Mouse (Mus musculus): ENCODE measurements around the gene Ccdc167. TPM values are rescaled to one million over a fixed set of nuclear protein-coding genes. Genes with fewer than 3 reads are reported as not detected.

Gene Ccdc167
- polyA plus RNA-seq, 1 experiment from 2014 or later = 15.4 TPM

DNA sequence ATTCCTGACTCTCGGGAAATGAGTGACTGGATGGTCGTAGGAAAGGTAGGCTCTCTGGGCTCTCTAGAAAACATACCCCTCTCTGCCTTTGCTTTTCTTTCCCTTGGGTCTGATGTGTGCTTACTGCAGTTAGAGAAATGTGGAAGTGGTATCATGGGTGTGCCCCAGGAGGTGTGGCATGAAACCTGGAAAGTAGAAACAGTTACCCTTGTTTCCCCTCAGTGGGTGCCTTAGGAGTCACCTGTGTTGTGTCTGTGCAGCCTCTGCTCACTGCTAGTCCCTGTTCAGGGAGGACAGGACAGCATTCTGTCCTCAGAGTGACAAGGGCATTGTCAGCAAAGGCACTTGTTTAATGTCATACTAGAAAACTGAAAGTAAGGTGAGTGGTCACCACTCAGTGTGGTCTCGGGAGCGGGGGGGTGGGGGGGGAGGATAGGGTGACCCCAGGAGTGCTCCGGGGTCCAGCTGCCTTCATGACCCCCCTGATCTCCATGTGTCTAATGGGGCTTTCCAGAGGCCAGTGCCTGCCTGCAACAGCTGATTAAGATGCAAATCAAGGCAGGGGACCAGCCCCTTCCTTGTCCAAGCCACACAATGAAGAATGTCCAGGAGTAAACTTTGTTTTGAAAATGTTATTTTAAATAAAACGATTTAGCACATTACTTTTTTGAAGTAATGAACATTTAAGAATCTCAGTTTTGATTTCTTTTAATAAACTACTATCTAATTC, 37.6 kb downstream of the Ccdc167 start:
- H3K27ac ChIP-seq = no peak overlapping the region
- 87% methylated on average over 6 of the region's 6 CpGs for WGBS
- no peak for ATAC-seq (ENCODE audit: low FRiP score, low read depth)
- H3K4me2 ChIP-seq (replicated peaks) = no peak overlapping the region
- H3K4me3 ChIP-seq = no peak overlapping the region
- H3K4me1 ChIP-seq = peaks cover 5% of the 10 kb centered on the region; the same call in 1 of the 2 replicates
- no peaks in the 10 kb centered on the region for H3K9me3 ChIP-seq
- no peak overlapping the region for H3K9ac ChIP-seq
- H3K27me3 ChIP-seq (replicated peaks) = no peaks in the 10 kb centered on the region
- H3K36me3 ChIP-seq = peaks cover 93% of the 10 kb centered on the region

DNA sequence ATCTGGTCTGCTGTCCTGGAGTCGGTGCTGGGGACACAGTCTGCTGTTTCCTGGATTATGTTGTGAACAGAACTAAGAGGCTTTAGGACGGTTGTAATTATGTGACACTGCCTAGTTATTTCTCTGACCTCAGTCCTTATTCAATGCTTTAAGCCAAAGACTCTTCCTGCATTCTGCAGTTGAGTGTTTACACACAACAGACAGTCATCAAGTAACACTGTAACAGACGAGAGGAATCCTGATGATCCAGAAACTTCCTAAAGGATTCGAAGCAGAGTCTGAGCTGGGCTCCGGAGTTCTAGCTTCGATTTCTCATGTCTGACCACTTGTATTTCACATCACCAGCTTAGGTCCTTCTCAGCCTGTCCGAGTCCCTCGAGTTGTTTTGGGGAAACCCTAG, 38.3 kb downstream of the Ccdc167 start:
- Histone ChIP-seq H3K27ac (no peak overlapping the region), H3K27me3 (replicated peaks) (no peaks in the 10 kb centered on the region), H3K4me1 (peaks cover 5% of the 10 kb centered on the region; the same call in 1 of the 2 replicates), H3K9me3 (no peaks in the 10 kb centered on the region), H3K9ac (no peak overlapping the region), H3K4me3 (no peak overlapping the region), H3K36me3 (peaks cover 93% of the 10 kb centered on the region), H3K4me2 (replicated peaks) (no peak overlapping the region)
- ATAC-seq (ENCODE audit: low FRiP score, low read depth) = no peak
- 92% methylated on average over 8 of the region's 8 CpGs for WGBS

DNA sequence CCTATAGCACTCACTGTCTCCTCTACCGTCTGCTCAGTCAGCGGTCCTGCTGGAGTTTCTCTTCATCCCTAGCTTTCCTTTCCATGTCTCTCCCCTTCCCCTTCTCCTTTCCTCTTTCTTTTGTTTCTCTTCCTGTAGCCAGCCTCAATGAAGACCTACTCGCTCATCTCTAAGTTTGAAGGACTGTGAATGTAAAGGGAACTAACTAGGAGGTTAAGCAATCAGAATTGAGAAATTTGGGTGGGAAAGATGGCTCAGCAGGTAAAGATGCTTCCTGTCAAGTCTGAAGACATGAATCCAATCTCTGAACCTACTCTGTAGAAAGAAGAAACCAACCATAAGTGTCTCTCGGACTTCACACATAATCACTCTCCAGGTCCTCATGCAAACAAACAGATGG, 43.5 kb downstream of the Ccdc167 start:
- H3K27ac ChIP-seq = no peak overlapping the region
- no peak overlapping the region for H3K4me3 ChIP-seq
- no peaks in the 10 kb centered on the region for H3K4me1 ChIP-seq
- H3K9me3 ChIP-seq = no peaks in the 10 kb centered on the region
- 96% methylated on average over 4 of the region's 4 CpGs for WGBS
- H3K27me3 ChIP-seq (replicated peaks) = no peaks in the 10 kb centered on the region
- no peak for ATAC-seq (ENCODE audit: low FRiP score, low read depth)
- no peak overlapping the region for H3K4me2 ChIP-seq (replicated peaks)
- peaks cover 70% of the 10 kb centered on the region for H3K36me3 ChIP-seq
- no peak overlapping the region for H3K9ac ChIP-seq

DNA sequence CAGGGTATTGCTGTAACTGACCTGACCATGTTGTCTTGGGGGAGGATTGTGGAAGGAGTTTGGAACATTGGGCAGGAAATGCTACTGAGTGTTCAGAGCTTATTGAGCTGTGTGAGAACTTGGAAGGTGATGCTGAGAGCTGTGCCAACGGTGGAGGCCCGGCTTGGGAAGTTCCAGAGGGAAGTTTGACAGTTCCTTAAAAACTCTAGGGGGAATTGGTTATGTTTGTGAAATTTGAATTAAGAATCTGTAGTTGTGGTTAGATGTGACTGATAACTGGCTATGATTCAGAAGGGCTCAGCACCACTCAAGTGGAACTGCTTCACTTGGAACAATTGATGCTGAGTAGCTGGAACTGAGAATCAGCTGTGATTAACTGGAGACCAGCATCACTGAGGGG, 45.8 kb downstream of the Ccdc167 start:
- Histone ChIP-seq H3K9ac (no peak overlapping the region), H3K27ac (no peak overlapping the region)
- ATAC-seq (ENCODE audit: low FRiP score, low read depth) = no peak

DNA sequence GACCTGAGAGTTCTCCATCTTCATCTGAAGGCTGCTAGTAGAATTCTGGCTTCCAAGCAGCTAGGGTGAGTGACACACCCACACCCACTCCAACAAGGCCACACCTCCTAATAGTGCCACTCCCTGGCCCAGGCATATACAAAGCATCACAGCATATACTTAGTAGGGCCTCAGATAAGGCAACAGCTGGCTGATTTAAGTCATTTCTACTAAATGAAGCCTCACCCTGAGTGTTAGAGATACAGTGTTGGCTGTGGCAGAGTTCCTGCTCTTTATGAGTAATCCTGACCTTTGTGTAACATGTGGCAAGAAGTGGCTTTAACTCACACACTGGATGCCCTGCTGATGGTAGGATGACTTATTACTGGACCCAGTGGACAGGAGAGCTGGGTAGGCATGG, 46.9 kb downstream of the Ccdc167 start:
- peaks cover 50% of the 10 kb centered on the region for H3K36me3 ChIP-seq

More for the DNA sequence above, 45.8 kb downstream of the Ccdc167 start:
- 91% methylated on average over 2 of the region's 2 CpGs for WGBS
- Histone ChIP-seq H3K9me3 (no peaks in the 10 kb centered on the region), H3K36me3 (peaks cover 58% of the 10 kb centered on the region), H3K4me1 (no peaks in the 10 kb centered on the region), H3K4me3 (no peak overlapping the region), H3K27me3 (replicated peaks) (no peaks in the 10 kb centered on the region), H3K4me2 (replicated peaks) (no peak overlapping the region)

DNA sequence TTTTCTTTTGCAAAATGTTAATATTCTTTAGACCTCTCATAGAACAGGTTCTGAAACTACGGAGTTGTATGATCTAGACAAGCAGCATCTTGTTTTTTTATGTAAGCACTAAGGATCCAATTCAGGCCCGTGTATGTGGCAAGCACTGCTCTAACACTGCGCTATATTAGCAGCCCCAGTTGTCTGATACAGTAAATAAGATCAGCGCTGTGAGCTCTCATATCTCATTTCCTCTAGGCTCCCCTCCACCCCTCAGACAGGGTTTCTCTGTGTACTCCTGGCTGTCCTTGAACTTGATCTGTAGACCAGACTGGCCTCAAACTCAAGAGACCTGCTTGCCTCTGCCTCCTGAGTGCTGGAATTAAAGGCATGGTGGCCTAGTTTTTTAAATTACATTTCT, 47.8 kb downstream of the Ccdc167 start:
- H3K27ac ChIP-seq = no peak overlapping the region
- ATAC-seq (ENCODE audit: low FRiP score, low read depth) = no peak

More for the DNA sequence above, 46.9 kb downstream of the Ccdc167 start:
- no peak for ATAC-seq (ENCODE audit: low FRiP score, low read depth)
- Histone ChIP-seq H3K9me3 (no peaks in the 10 kb centered on the region), H3K4me3 (no peak overlapping the region), H3K4me2 (replicated peaks) (no peak overlapping the region), H3K27ac (no peak overlapping the region), H3K4me1 (no peaks in the 10 kb centered on the region), H3K9ac (no peak overlapping the region), H3K27me3 (replicated peaks) (no peaks in the 10 kb centered on the region)

DNA sequence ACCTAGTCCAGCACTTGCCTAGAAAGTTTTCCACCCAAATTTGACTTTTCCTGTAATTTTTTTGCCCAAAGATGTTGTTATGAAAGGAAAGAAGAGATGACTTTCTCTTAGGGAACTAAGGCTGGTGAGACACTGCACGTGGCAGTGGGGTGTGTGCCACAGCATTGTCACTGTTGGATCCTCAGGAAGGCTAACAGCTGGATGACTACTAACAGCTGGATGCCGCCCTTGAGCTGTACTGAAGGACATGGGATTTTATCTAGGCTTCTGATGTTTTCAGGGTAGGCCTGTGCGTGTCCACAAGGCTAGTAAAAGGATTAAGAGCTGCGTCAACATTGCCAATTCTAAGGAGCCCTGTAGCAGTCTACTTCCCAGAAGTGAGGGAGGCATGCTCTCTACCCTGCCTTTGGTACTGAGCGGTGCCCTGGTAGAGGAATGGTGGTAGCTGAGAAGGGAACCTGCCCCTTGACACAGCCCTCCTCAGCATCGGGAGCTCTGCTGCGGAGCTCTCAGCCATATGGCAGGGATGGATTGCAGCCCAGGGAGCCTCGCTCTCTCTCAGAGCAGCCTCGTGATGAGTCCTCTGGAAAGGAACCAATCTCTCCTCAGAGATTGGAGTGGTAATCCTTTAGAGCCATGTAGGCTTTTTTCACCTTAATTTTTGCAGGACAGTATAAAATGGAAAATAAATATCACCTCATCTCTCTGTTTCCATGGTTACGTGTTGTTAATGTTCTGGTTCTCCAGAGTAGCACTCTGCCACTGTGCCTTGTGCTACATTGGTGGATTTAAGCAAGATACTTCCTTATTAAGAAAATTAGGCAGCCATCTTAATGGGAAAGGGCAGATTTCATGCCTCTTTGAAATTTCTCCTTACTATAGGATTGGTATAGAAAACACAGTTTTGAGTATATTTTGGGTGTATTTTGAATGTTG, 48.5 kb downstream of the Ccdc167 start:
- peaks cover 46% of the 10 kb centered on the region for H3K36me3 ChIP-seq
- no peak overlapping the region for H3K27ac ChIP-seq
- H3K9me3 ChIP-seq = no peaks in the 10 kb centered on the region
- H3K4me3 ChIP-seq = no peak overlapping the region
- 79% methylated on average over 10 of the region's 10 CpGs for WGBS
- H3K4me1 ChIP-seq = no peaks in the 10 kb centered on the region
- ATAC-seq (ENCODE audit: low FRiP score, low read depth) = no peak
- H3K9ac ChIP-seq = no peak overlapping the region
- H3K27me3 ChIP-seq (replicated peaks) = no peaks in the 10 kb centered on the region
- H3K4me2 ChIP-seq (replicated peaks) = no peak overlapping the region

More for the DNA sequence above, 47.8 kb downstream of the Ccdc167 start:
- Histone ChIP-seq H3K27me3 (replicated peaks) (no peaks in the 10 kb centered on the region), H3K4me2 (replicated peaks) (no peak overlapping the region), H3K4me1 (no peaks in the 10 kb centered on the region), H3K4me3 (no peak overlapping the region), H3K9me3 (no peaks in the 10 kb centered on the region), H3K9ac (no peak overlapping the region), H3K36me3 (peaks cover 50% of the 10 kb centered on the region)
- 94% methylated on average over 4 of the region's 4 CpGs for WGBS

DNA sequence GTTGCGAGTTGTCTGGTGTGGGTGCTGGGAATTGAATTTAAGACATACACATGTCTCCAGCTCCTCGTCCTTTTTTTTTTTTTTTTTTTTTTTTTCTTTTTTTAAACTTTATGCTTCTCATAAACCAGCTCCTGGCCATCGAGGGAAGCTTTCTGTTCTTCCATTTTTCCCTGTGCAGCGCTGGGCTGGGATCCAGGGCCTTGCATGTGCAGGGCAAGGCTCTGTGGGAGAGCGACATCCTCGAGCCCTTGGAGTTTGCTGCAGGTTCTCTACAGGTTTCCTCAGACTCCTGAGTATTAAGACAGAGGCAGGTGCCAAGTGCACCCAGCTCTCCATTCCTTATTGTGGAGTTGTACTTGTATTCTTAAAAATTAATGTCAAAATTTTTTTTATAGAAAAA, 54.7 kb downstream of the Ccdc167 start:
- 94% methylated on average over 6 of the region's 6 CpGs for WGBS
- peaks cover 12% of the 10 kb centered on the region for H3K4me1 ChIP-seq
- H3K4me3 ChIP-seq = no peak overlapping the region
- no peaks in the 10 kb centered on the region for H3K9me3 ChIP-seq
- peaks cover 24% of the 10 kb centered on the region for H3K36me3 ChIP-seq
- no peaks in the 10 kb centered on the region for H3K27me3 ChIP-seq (replicated peaks)
- H3K27ac ChIP-seq = no peak overlapping the region
- ATAC-seq (ENCODE audit: low FRiP score, low read depth) = no peak
- H3K9ac ChIP-seq = no peak overlapping the region
- H3K4me2 ChIP-seq (replicated peaks) = no peak overlapping the region

DNA sequence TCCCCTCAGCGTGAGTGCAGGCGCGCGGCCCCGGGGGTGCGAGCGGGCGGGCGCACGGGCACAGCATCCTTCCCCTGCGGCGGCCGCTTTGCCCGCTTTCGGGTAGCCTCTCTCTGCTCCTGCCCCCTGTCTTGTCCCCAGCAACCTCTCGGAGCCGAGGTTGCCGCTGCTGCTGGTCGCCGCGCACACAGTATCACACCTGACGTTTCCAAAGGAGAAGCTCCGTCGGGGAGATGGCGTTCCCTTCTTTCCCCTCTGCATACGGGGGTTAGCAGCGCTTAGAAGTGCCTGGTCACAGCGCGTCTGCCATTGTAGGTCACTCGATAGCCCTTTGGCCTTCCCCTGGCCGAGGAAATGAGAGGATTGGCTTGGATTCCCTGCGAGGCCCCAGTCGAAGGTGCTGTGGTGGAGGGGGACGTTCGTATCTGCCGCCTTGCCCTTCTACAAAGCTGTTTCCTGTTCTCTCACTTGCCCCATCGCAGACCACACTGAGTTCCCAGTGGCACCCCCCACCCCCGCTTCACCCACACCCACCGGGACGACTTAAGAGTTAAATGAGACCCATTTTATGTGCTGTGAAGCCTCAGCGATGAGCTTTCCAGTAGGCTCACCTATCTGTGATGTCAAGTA, 56.0 kb downstream of the Ccdc167 start:
- H3K27me3 ChIP-seq (replicated peaks) = no peaks in the 10 kb centered on the region
- ATAC-seq (ENCODE audit: low FRiP score, low read depth) = peak; percentile 57
- H3K4me2 ChIP-seq (replicated peaks) = peak overlapping the region; percentile 96
- under 1% methylated on average over 41 of the region's 41 CpGs for WGBS
- peak overlapping the region; percentile 96 for H3K4me3 ChIP-seq
- H3K9ac ChIP-seq = peak overlapping the region; percentile 93
- H3K9me3 ChIP-seq = no peaks in the 10 kb centered on the region
- peaks cover 16% of the 10 kb centered on the region for H3K36me3 ChIP-seq
- peak overlapping the region; percentile 82 for H3K27ac ChIP-seq
- peaks cover 12% of the 10 kb centered on the region for H3K4me1 ChIP-seq

DNA sequence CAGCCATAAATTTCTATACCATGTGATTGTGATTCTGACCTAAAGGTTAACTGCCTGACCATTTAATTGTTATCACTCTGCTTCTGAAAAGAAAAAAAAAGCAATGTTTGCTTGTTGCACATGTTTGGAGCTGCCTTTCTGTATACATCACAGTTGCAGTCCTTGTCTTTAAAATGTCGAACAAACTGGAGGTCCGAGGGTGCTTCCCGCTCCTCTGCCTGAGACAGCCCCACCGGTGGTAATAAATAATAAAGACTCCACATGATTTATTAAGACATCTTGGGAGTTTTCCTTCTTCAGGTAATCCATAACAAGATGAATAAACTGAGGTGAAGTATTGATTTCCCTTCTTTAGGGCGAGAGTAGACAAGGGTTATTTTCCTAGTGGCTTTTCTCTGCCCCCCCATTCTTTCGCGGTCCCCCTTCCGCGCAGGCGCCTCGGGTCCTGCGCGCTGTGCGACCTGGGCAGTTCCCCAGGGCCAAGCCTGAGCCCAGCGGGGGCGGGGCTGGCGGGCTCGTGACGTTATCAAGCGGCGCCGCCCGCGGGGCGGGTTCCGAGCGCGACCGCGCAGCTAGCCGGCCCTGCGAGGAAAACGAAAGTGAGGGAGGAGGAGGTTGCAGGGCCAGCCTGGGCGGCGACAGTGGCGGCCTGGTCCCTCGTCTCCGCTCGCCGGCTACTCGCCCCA, 56.6 kb downstream of the Ccdc167 start, which contains the start of gene Cmtr1:
Gene Cmtr1 (plus strand): TSS at position 520 of the 686 bp plus-strand sequence.
- no peaks in the 10 kb centered on the region for H3K9me3 ChIP-seq
- H3K4me2 ChIP-seq (replicated peaks) = peak within 1 kb of the TSS; percentile 96
- H3K4me3 ChIP-seq = peak within 1 kb of the TSS; percentile 96
- WGBS = under 1% methylated on average over 41 of the region's 41 CpGs
- ATAC-seq (ENCODE audit: low FRiP score, low read depth) = peak; percentile 96
- H3K36me3 ChIP-seq = peaks cover 14% of the 10 kb centered on the region
- H3K9ac ChIP-seq = peak within 1 kb of the TSS; percentile 93
- peaks cover 12% of the 10 kb centered on the region for H3K4me1 ChIP-seq
- H3K27me3 ChIP-seq (replicated peaks) = no peaks in the 10 kb centered on the region
- peak within 1 kb of the TSS; percentile 82 for H3K27ac ChIP-seq

DNA sequence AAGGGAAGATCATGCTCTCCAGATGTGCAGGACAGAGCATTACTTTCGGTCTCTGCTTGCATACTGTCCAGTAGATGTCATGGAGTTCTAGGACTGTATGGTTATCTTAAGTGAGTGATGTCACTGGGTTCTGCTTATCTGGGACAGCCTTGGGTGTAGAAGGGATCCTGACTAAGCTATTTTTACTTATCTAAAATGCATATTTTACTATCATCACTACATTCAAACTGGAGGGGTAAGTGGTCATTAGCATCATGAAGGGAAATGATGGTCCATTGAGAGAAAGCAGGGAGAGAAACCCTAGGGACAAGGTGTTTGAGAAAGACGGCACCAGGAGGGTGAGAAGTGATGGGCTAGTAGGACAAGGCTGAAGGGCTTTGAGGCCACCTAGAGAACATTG, 58.6 kb downstream of the Ccdc167 start:
- H3K27ac ChIP-seq = no peak overlapping the region
- no peaks in the 10 kb centered on the region for H3K27me3 ChIP-seq (replicated peaks)
- 81% methylated on average over 2 of the region's 2 CpGs for WGBS
- ATAC-seq (ENCODE audit: low FRiP score, low read depth) = no peak
- 0 out of 2 replicates have a peak, but pooled peaks cover 4% of the 10 kb centered on the region for H3K9me3 ChIP-seq
- H3K4me3 ChIP-seq = no peak overlapping the region
- H3K4me1 ChIP-seq = peaks cover 12% of the 10 kb centered on the region
- H3K4me2 ChIP-seq (replicated peaks) = no peak overlapping the region
- H3K36me3 ChIP-seq = peaks cover 3% of the 10 kb centered on the region
- no peak overlapping the region for H3K9ac ChIP-seq

All from neural tube, embryonic 12.5 days (tissue).